Mouse (Mus musculus): ENCODE measurements around the gene Lzic.

- TF ChIP-seq POLR2A (IDR thresholded peaks at IDR 0.05; ENCODE audit: insufficient read depth, low read length) (no peak), CTCF (IDR thresholded peaks at IDR 0.05; ENCODE audit: low read depth, low read length) (no peak), EP300 (IDR thresholded peaks at IDR 0.05; ENCODE audit: insufficient read depth, low read depth, low read length) (no peak)
These were observed 22.6 kb upstream of the Lzic start for GRCm38 (mm10) chr4:149462305-149462971.

Measured in ES-Bruce4 (cell line).